Mouse (Mus musculus): ENCODE measurements around the gene Slc39a11.

The Slc39a11 gene

DNA sequence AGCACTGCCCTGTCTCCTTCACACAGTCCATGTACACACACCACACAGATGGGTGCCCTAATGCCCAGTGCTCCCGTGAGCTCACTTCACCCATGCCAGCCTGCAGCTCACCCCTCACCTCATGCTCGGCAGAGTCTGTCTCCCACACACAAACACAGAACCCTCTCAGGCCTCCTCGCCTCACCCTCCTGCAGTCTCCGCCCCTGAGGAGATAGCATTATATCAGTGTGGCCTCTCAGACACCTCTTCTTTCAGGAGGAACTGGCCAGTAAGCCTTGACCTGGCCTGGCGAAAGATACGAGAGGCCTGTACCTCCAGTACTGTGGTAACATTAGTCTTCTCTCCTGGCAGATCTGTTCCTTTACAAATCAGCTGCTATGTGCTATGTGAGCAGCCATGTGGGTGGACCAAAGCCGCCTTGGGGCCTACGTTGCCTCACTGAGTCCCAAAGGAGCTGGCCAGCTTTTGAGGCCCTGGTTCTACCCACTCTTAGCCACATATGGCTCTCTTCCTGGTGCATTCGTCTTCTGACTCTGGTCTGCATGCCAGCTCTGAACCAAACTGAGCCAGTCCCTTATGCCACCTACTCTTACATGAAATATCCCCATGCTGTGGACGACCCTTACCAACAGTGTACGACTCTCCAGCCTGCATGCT lies 138.8 kb downstream of the Slc39a11 start:
- DNase-seq (ENCODE audit: low spot score in 2 of 2), result no peak

- no peak for DNase-seq (ENCODE audit: low spot score in 2 of 2)
Measured at GRCm38 (mm10) chr11:113510249-113510648, 139.6 kb downstream of the Slc39a11 start.

DNA sequence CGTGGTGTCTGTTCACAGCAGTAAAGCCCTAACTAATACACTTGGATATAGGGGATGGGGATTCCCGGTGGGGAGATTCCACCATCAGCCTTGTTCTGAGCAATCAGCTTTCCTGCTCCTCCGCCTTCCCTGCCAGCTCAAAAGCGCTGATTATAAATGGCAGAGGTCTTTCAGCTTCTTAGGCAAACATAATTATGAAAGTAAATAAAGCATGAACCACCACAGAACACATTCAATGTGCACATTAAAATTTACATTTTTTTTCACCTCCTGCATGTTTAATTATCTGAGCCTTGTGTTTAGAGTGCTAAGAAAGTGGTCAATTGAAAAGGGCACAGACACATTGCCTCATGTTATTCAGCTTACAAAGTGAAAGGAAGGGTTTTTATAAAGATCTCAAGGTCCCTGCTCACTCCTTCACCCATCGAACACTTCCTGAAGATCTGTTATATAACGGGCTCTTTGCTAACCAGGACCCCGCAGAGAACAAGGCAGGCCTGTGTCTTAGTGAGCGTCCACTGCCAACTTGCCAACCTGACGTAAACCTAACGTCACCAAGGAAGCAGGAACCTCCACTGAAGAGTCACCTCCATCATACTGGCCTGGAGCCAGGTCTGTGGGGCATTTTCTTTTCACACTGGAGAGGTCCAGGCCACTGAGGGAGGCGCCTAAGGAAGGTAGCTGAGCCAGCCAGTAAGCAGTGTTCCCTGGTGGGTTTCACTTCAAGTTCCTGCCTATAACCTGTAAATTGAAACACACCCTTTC lies 142.0 kb downstream of the Slc39a11 start:
- no peak for DNase-seq (ENCODE audit: low spot score in 2 of 2)

- DNase-seq (ENCODE audit: low spot score in 2 of 2), result no peak
Measured at GRCm38 (mm10) chr11:113505551-113506160, 144.2 kb downstream of the Slc39a11 start.

GRCm38 (mm10) chr11:113504459-113505062 lies 145.3 kb downstream of the Slc39a11 start:
- DNase-seq (ENCODE audit: low spot score in 2 of 2), result no peak

GRCm38 (mm10) chr11:113502968-113503367 lies 146.9 kb downstream of the Slc39a11 start:
- DNase-seq (ENCODE audit: low spot score in 2 of 2), result no peak

GRCm38 (mm10) chr11:113500631-113501305 lies 149.1 kb downstream of the Slc39a11 start:
- DNase-seq (ENCODE audit: low spot score in 2 of 2), result no peak

DNA sequence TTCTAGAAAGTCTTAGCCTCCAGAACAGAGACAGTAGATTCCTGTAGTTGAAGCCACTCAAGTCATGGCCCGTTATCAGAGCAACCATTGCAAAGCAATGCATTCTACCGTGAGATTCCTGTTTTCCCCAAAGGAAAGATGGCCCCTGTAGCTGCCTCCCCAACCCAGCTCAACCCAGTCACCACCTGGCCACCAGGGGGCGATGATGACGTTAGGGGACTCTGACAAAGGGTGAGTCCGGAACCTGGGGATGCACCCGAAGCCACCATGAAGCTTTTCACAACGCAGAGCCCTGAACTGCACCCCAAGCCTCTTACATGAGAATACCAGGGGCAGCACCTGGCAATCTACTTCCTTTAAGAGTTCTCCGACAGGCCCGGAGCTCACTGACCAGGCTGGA lies 151.0 kb downstream of the Slc39a11 start:
- peak; percentile 65 to 88 for DNase-seq (ENCODE audit: low spot score in 2 of 2)

GRCm38 (mm10) chr11:113494021-113494546 lies 155.8 kb downstream of the Slc39a11 start:
- no peak for DNase-seq (ENCODE audit: low spot score in 2 of 2)

DNA sequence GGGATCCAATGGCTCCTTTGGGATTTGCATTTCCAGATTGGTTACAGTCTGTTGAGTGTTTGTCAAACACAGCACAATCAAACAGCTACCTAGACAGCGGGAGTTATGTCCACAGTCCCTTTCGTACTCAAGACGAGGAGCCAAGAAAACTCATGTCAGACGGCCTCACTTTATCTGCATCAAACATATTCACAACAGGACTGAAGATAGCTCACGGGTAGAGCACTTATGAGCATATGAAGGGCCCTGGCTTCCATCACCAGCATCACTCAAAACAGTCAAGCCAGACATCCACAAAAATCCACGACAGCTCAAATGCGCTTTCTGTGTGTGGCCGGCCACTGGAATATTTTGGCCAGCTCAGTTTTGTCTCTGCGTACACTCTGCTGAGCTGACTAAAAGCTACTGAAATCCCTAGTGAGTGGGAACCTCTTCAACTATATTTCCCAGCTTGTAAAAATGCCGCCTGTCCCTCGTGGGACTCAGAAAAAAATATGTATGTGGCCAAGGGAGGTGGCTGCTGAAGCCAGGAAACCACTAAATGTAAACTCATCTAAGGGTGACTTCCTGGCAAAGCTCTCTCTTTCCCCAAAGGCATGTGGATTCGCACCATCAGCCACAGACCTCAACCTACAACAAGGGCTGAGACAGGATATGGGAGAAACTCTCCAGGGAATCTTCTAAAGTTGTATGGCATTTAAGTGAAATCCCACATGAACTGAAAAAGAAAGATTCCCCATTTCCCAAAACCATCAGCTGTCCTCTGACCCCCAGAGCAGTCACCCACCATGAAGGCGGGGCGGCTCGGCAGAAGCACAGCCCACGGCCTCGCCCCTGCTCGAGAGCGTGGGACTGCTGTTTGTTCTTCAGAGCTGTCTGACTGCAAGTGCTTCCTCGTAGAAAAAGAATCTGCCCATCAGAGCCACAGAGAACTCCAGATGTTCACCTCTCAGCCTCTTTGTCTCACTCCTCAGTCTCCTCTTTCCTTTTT lies 159.1 kb downstream of the Slc39a11 start:
- no peak for DNase-seq (ENCODE audit: low spot score in 2 of 2)

- no peak for DNase-seq (ENCODE audit: low spot score in 2 of 2)
Measured at GRCm38 (mm10) chr11:113487603-113488335, 162.1 kb downstream of the Slc39a11 start.

- DNase-seq (ENCODE audit: low spot score in 2 of 2), result no peak
Measured at GRCm38 (mm10) chr11:113484037-113484436, 165.8 kb downstream of the Slc39a11 start.

DNA sequence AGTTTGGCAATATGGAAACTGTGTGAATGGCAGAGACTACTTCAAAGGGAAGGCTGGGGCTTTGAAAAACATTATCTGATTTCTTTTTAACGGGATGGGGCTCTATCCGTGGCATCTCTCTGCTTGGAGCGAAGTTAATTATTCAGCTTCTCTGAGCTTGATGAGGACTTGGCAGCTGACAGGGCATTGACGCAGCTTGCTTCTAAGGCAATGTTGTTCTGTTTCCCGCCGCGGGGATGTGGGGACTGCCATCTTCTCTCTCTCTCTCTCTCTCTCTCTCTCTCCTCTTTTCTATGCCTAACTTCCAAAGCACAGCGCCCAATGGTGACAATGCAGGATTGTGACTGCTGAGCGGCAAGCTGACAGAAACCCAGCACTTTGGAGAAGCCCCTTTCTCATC lies 172.3 kb downstream of the Slc39a11 start:
- DNase-seq (ENCODE audit: low spot score in 2 of 2), result no peak

DNA sequence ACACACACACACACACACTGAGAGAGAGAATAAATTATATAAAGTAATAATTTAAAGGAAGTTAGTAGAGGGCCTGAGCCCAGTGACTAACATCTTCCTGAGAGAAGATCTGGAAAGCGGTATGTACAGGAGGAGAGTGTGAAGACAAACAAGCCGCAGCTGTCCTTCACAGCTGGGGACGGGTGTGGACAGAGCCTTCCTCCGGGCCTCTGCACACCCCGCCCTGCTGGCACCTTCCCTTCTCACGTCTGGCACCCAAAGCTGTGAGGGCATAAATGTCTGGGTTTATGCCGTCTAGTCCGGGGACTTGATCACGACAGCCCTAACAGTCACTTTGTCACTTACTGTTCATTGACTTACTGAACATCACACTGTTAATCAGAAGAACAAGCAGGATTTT lies 173.2 kb downstream of the Slc39a11 start:
- no peak for DNase-seq (ENCODE audit: low spot score in 2 of 2)

DNA sequence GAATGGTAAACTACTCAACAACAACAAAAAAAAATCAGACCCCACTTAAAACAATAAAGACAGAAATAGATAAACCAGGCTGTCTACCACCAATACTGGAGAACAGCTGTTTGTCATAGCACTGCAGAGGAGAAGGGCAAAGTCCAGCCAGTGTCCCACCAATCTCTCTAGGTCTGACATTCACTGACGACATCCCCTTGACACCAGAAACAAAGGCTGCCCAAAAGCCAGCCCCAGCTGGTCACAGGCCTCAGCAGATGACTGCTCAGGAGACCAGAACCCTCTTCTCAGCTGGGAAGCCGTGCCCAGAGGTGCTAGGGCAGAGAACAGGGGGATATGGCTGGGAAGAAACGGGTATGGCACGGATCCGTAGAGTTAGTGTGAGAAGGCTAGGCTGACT lies 174.4 kb downstream of the Slc39a11 start:
- DNase-seq (ENCODE audit: low spot score in 2 of 2), result no peak

DNA sequence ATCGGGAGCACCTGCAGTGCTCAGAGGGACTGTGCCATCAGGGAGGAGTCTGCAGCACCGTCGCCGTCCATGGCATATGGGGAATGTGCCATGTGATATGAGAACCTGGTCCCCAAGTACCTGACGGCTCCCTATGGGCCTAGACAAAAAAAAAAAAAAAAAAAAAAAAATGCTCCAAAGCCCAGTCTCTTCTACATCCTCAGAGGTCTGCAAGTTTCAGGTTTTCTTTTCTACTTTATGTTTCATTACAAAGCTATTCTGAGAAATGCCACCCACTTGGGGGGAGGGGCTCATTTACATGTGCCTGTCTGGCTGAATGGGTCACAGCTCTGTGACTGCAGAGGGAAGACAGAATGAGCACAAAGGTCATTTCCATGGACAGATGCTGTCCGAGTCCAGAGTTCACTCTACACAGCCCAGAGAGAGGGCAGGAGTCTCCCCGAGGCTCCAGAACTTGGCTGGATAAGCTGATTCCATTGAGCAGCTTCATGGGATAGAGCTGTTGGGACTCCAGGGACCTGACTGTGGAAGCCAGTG lies 175.8 kb downstream of the Slc39a11 start:
- DNase-seq (ENCODE audit: low spot score in 2 of 2), result no peak

GRCm38 (mm10) chr11:113471936-113472335 lies 177.9 kb downstream of the Slc39a11 start:
- no peak for DNase-seq (ENCODE audit: low spot score in 2 of 2)

DNA sequence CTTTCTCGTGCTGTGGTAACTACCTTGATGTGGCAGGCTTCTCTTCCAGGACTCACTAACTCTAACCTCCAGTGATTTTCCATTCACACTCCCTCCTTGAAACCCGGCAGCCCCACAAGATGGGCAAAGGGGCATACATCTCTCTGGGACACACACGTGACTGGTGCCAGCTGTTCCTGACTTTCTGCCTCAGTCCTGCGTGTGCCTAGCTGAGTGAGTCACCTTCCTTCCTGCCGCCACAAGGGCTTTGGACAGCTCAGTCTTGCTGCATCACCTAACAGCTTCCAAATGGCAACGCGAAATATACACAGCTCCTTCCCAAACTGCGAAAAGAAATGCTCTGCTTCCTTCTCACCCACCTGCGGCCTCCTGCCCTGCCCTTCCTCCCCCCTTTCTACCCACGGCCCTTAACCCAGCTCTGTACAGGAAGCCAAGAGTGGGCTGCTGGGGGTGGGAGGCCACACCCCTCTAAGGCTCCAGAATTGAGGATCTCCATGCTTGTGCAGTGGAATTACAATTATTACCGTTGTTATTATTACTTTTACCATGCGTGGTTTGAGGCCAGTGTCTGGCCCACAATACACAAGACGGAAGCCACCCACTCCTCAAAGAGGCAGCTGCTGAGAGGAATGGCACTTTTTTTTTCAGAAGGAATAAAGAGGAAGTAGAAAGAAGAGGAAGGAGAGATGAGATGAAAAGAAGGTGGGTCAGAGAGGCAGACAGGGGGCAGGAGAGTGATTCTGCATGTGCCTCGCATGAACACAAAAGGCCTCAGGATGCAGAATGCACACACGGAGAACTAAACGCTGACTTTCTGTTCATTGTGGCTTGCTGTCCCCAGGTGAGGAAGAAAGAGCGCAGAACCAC lies 179.7 kb downstream of the Slc39a11 start:
- DNase-seq (ENCODE audit: low spot score in 2 of 2), result no peak

DNA sequence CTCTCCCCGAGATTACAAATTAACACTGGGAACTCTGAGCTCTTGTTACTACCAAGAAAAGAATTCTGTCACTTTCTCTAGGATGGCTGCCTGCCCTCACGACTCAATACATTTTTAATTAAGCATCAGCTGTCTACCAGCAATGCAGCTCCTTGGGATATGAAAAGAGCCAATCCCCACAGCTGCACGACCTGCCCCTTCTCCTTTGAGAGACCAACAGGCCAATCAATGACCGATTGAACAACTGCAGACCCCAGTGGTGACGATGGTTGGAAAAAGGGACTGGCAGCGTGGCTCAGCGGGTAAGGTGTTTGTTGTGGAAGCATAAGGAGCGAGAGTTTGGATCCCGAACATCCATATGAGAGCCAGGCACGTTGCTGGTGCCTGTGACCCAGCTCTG lies 181.9 kb downstream of the Slc39a11 start:
- DNase-seq (ENCODE audit: low spot score in 2 of 2), result no peak

Measured in spleen, postnatal 4 days (tissue).